Mouse (Mus musculus): ENCODE measurements around the gene Bckdha.

DNA sequence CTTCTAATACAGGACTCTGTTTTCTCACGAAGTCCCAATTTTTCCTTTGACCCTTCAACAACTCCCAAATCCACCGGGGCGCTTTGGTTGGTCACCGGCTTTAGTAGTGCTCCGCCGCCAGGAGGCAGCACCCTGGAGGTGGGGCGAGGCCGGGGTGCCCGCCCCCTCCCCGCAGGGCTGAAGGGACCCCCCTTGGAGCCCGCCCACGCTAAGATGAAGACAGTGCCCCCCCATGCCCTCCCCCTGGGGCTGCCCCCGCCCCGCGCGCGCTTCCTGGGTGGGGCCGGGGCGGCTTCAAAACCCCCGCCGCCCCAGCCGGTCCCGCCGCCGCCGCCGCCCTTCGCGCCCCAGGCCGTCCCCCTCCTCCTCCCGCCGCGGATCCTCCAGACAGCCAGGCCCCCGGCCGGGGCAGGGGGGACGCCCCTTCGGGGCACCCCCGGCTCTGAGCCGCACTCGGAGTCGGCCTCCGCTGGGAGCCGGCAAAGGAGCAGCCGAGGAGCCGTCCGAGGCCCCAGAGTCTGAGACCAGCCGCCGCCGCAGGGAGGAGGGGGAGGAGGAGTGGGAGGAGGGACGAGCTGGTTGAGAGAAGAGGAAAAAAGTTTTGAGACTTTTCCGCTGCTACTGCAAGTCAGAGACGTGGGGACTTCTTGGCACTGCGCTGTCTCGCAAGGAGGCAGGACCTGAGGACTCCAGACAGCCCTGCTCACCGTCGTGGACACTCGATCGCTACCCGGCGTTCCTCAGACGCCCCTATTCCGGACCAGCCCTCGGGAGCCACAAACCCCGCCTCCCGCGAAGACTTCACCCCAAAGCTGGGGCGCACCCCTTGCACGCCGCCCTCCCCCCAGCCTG is 28.1 kb upstream of the Bckdha start, which contains the start of gene Tgfb1:
- TF ChIP-seq POLR2A (IDR thresholded peaks at IDR 0.05; ENCODE audit: extremely low read depth, insufficient read depth, low read length) (no peak), CTCF (IDR thresholded peaks at IDR 0.05; ENCODE audit: low read depth, low read length) (peak; percentile 71)

Measured in liver, adult 2 months (tissue).